Mouse (Mus musculus): ENCODE results near the gene 1700042G07Rik. TPM values are rescaled to one million over a fixed set of nuclear protein-coding genes. Genes with fewer than 3 reads are reported as not detected.

The 1700042G07Rik gene
- polyA plus RNA-seq (2014; fragmentation: Illumina TruSeq; extraction: RNeasy Lipid Tissue Mini Kit (QIAGEN cat#74804)): not detected

DNA sequence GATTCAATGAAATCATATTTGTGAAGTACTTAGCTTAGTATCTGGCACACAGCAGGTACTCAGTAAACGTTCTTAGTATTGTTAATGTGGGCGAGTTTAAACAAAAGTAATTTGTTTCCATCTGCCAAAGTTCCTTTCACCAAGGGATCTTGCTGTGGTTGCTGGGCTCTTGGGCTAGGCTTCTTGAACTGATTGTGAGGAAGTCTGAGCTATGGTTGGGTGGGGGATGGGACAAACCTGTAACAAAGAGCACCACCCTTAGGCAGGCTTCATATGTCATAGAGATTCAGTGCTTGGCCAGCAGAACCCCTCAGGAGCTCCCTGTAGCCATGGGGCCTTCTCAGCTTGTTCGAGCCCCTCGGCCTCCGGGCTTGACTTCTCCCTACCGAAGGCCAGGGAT is at the start of gene 1700042G07Rik, which contains the start of gene Gm49337:
Gene 1700042G07Rik (plus strand): TSS at position 301 of the 400 bp plus-strand sequence.
Gene Gm49337 (plus strand): TSS at position 313 of the 400 bp plus-strand sequence.

GRCm38 (mm10) chr4:116123602-116124519 is 49.3 kb upstream of the 1700042G07Rik start, which contains the start of the genes Rad54l and Pomgnt1:
Gene Rad54l, minus strand, starts transcription at chr4:116123690.
Gene Pomgnt1, plus strand, starts transcription at chr4:116123840.

DNA sequence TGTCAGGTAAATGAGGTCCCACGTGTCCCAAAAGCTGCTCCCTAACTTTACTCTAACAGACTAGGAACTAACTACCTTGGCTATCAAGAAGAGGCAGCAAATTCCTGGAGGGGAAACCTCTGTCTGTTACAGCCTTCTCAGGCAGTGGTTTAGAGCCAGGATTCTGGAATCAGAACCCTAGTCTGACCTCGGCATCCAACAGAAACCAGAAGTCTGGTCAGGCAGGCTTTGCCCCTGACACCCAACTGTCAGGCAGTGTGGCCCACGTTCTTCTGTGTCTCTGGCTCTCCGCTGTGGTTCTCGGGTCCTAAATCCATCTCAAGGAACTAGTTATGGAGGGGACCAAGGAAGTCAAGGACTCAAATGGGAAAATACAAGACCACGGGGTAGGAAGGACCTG is 21.9 kb upstream of the 1700042G07Rik start, which contains the start of gene Lurap1:
Gene Lurap1 (minus strand): TSS at position 101 of the 400 bp plus-strand sequence.

GRCm38 (mm10) chr4:116167404-116167803 is 5.8 kb upstream of the 1700042G07Rik start, which contains the start of gene Tspan1:
Gene Tspan1, minus strand, starts transcription at chr4:116167601.

GRCm38 (mm10) chr4:116221140-116221851 is 48.1 kb downstream of the 1700042G07Rik start, which contains the start of gene Pik3r3:
Gene Pik3r3, plus strand, starts transcription at chr4:116221618.

Other genes starting within 250 kb of the 1700042G07Rik start
- 0.14 TPM for gene Dmbx1, start 233.4 kb upstream of the 1700042G07Rik start, polyA plus RNA-seq (2014; fragmentation: Illumina TruSeq; extraction: RNeasy Lipid Tissue Mini Kit (QIAGEN cat#74804))
- gene Faah, start 155.4 kb upstream of the 1700042G07Rik start, polyA plus RNA-seq (2014; fragmentation: Illumina TruSeq; extraction: RNeasy Lipid Tissue Mini Kit (QIAGEN cat#74804)): 1.1 TPM
- 10.5 TPM for gene Nsun4, start 119.5 kb upstream of the 1700042G07Rik start, polyA plus RNA-seq (2014; fragmentation: Illumina TruSeq; extraction: RNeasy Lipid Tissue Mini Kit (QIAGEN cat#74804))
- 188 TPM for gene Uqcrh, start 98.3 kb upstream of the 1700042G07Rik start, polyA plus RNA-seq (2014; fragmentation: Illumina TruSeq; extraction: RNeasy Lipid Tissue Mini Kit (QIAGEN cat#74804))
- 13.3 TPM for gene Lrrc41, start 98.1 kb upstream of the 1700042G07Rik start, polyA plus RNA-seq (2014; fragmentation: Illumina TruSeq; extraction: RNeasy Lipid Tissue Mini Kit (QIAGEN cat#74804))
- gene Rad54l, start 49.7 kb upstream of the 1700042G07Rik start, polyA plus RNA-seq (2014; fragmentation: Illumina TruSeq; extraction: RNeasy Lipid Tissue Mini Kit (QIAGEN cat#74804)): 4.5 TPM
- 7.3 TPM for gene Pomgnt1, start 49.5 kb upstream of the 1700042G07Rik start, polyA plus RNA-seq (2014; fragmentation: Illumina TruSeq; extraction: RNeasy Lipid Tissue Mini Kit (QIAGEN cat#74804))
- 4.8 TPM for gene Lurap1, start 22.0 kb upstream of the 1700042G07Rik start, polyA plus RNA-seq (2014; fragmentation: Illumina TruSeq; extraction: RNeasy Lipid Tissue Mini Kit (QIAGEN cat#74804))
- 18.3 TPM for gene Tspan1, start 5.8 kb upstream of the 1700042G07Rik start, polyA plus RNA-seq (2014; fragmentation: Illumina TruSeq; extraction: RNeasy Lipid Tissue Mini Kit (QIAGEN cat#74804))
- gene Gm49337, start within 50 bp of the 1700042G07Rik start, polyA plus RNA-seq (2014; fragmentation: Illumina TruSeq; extraction: RNeasy Lipid Tissue Mini Kit (QIAGEN cat#74804)): 2.2 TPM
- 34.3 TPM for gene Pik3r3, start 48.2 kb downstream of the 1700042G07Rik start, polyA plus RNA-seq (2014; fragmentation: Illumina TruSeq; extraction: RNeasy Lipid Tissue Mini Kit (QIAGEN cat#74804))